Mouse (Mus musculus) G1E (cell line): ENCODE measurements around the gene Gosr1.
A peak's percentile ranks its signal among the peaks of the same experiment; 100 is the strongest.

Experiments
- CTCF ChIP-seq: IDR thresholded peaks from 2 replicates; pipeline ENCODE4 v1.5.1; 2012; ENCODE audit warnings: low read depth, low read length, inconsistent platforms, mixed read lengths
- GATA1 ChIP-seq: IDR thresholded peaks from 2 replicates; pipeline ENCODE4 v1.6.1; 2012; ENCODE audit warnings: borderline replicate concordance, low read length, inconsistent platforms, mixed read lengths

GRCm38 (mm10) chr11:76763053-76763740 lies at the start of gene Gosr1:
- TF ChIP-seq CTCF (peak; percentile 72), GATA1 (no peak)
